Mouse (Mus musculus) adrenal gland, postnatal 10 days (tissue): ENCODE results near the gene Zfp385a. TPM values are rescaled to one million over a fixed set of nuclear protein-coding genes. Genes with fewer than 3 reads are reported as not detected.

Experiments
- DNase-seq: peaks from one replicate; pipeline ENCODE4 v3.0.0; 2021; ENCODE audit warnings: mixed read lengths
- total RNA-seq, 2 experiments: library from RNA; stranded (reverse); gene quantifications; 2 replicates each; pipeline ENCODE4 v1.2.3; 2021

Zfp385a gene
- total RNA-seq, 2 experiments from 2014 or later: 20.1 to 24.2 TPM

- no peak for DNase-seq
Measured at GRCm38 (mm10) chr15:103308056-103308875, 31.6 kb downstream of the Zfp385a start.

- DNase-seq: peak; percentile 94
Measured at GRCm38 (mm10) chr15:103307125-103307524, 32.8 kb downstream of the Zfp385a start.

GRCm38 (mm10) chr15:103305792-103306645 is 33.9 kb downstream of the Zfp385a start:
- DNase-seq: no peak

- DNase-seq: peak; percentile 95
Measured at GRCm38 (mm10) chr15:103305070-103305678, 34.7 kb downstream of the Zfp385a start.

- DNase-seq: no peak
Measured at GRCm38 (mm10) chr15:103304616-103304969, 35.3 kb downstream of the Zfp385a start.

GRCm38 (mm10) chr15:103303916-103304615 is 35.8 kb downstream of the Zfp385a start:
- no peak for DNase-seq

- no peak for DNase-seq
Measured at GRCm38 (mm10) chr15:103302341-103303021, 37.4 kb downstream of the Zfp385a start.

GRCm38 (mm10) chr15:103301547-103302340 is 38.1 kb downstream of the Zfp385a start:
- no peak for DNase-seq

- no peak for DNase-seq
Measured at GRCm38 (mm10) chr15:103301046-103301445, 38.8 kb downstream of the Zfp385a start.

GRCm38 (mm10) chr15:103300560-103300959 is 39.3 kb downstream of the Zfp385a start:
- no peak for DNase-seq

- DNase-seq: no peak
Measured at GRCm38 (mm10) chr15:103300067-103300471, 39.8 kb downstream of the Zfp385a start.

GRCm38 (mm10) chr15:103299644-103300043 is 40.2 kb downstream of the Zfp385a start:
- DNase-seq: no peak

- DNase-seq: no peak
Measured at GRCm38 (mm10) chr15:103298861-103299616, 40.9 kb downstream of the Zfp385a start.

- DNase-seq: no peak
Measured at GRCm38 (mm10) chr15:103298026-103298425, 41.9 kb downstream of the Zfp385a start.

- no peak for DNase-seq
Measured at GRCm38 (mm10) chr15:103297313-103297712, 42.6 kb downstream of the Zfp385a start.

GRCm38 (mm10) chr15:103295851-103296250 is 44.0 kb downstream of the Zfp385a start:
- DNase-seq: no peak

GRCm38 (mm10) chr15:103294649-103295048 is 45.2 kb downstream of the Zfp385a start:
- DNase-seq: no peak

GRCm38 (mm10) chr15:103293375-103293774 is 46.5 kb downstream of the Zfp385a start:
- DNase-seq: no peak

- no peak for DNase-seq
Measured at GRCm38 (mm10) chr15:103292673-103293345, 47.1 kb downstream of the Zfp385a start.
